Mouse (Mus musculus) adrenal gland, adult 2 months (tissue): ENCODE measurements at regions not wholly inside any gene's neighbourhood (a gene's known extent, or its start where the extent isn't known, plus 50 kb on each side); places are given as distances from the start of the nearest gene placed in this dataset.
A peak's percentile ranks its signal among the peaks of the same experiment; 100 is the strongest.
"Not testable (repeated sequence)": the region's sequence is repeated elsewhere in the genome, so short reads cannot be mapped to it uniquely, and the experiment has no call there.

Experiments
- DNase-seq: peaks from one replicate; pipeline ENCODE4 v3.0.0; 2021

- peak; percentile 8 for DNase-seq
Observed at GRCm38 (mm10) chr4:153827914-153828313, 129.1 kb upstream of the A430005L14Rik start.

- no peak for DNase-seq
Observed at GRCm38 (mm10) chr4:153829766-153830165, 127.3 kb upstream of the A430005L14Rik start.

GRCm38 (mm10) chr4:153830491-153830890 lies 126.5 kb upstream of the A430005L14Rik start:
- DNase-seq = no peak

GRCm38 (mm10) chr4:153831251-153831650 lies 125.8 kb upstream of the A430005L14Rik start:
- not testable (repeated sequence) for DNase-seq

- DNase-seq = no peak
Observed at GRCm38 (mm10) chr4:153832151-153832550, 124.9 kb upstream of the A430005L14Rik start.

GRCm38 (mm10) chr4:153844766-153845165 lies 112.3 kb upstream of the A430005L14Rik start:
- no peak for DNase-seq

GRCm38 (mm10) chr4:153848274-153848673 lies 108.8 kb upstream of the A430005L14Rik start:
- no peak for DNase-seq

- no peak for DNase-seq
Observed at GRCm38 (mm10) chr4:153850186-153850585, 106.9 kb upstream of the A430005L14Rik start.

GRCm38 (mm10) chr4:153854084-153854747 lies 102.8 kb upstream of the A430005L14Rik start:
- DNase-seq = no peak

GRCm38 (mm10) chr4:153854748-153855092 lies 102.3 kb upstream of the A430005L14Rik start:
- DNase-seq = no peak

GRCm38 (mm10) chr4:153861420-153861819 lies 95.6 kb upstream of the A430005L14Rik start:
- DNase-seq = no peak

- no peak for DNase-seq
Observed at GRCm38 (mm10) chr4:153862121-153862660, 94.8 kb upstream of the A430005L14Rik start.

GRCm38 (mm10) chr4:153872346-153872745 lies 84.7 kb upstream of the A430005L14Rik start:
- DNase-seq = peak; percentile 36

GRCm38 (mm10) chr4:153875036-153875435 lies 82.0 kb upstream of the A430005L14Rik start:
- DNase-seq = not testable (repeated sequence)

GRCm38 (mm10) chr4:153876954-153877642 lies 79.9 kb upstream of the A430005L14Rik start:
- DNase-seq = peak; percentile 55

GRCm38 (mm10) chr4:153883057-153883456 lies 74.0 kb upstream of the A430005L14Rik start:
- no peak for DNase-seq

GRCm38 (mm10) chr4:153884044-153884443 lies 73.0 kb upstream of the A430005L14Rik start:
- DNase-seq = no peak

- no peak for DNase-seq
Observed at GRCm38 (mm10) chr4:153885836-153886235, 71.2 kb upstream of the A430005L14Rik start.

- DNase-seq = no peak
Observed at GRCm38 (mm10) chr4:153890130-153890529, 66.9 kb upstream of the A430005L14Rik start.

GRCm38 (mm10) chr4:153899721-153900120 lies 57.3 kb upstream of the A430005L14Rik start:
- DNase-seq = no peak

GRCm38 (mm10) chr4:153905076-153905475 lies 52.0 kb upstream of the A430005L14Rik start:
- DNase-seq = no peak

- no peak for DNase-seq
Observed at GRCm38 (mm10) chr4:153905511-153905910, 51.5 kb upstream of the A430005L14Rik start.
